Mouse (Mus musculus) embryonic facial prominence, embryonic 12.5 days (tissue): ENCODE measurements around the gene Lmo7. TPM values are rescaled to one million over a fixed set of nuclear protein-coding genes. Genes with fewer than 3 reads are reported as not detected.

Experiments used
- ATAC-seq: fragments of 200-750 bp; cut with Nextera tagmentation; 2 replicates; pipeline ENCODE4 v1.8.0; 2017; ENCODE audit not compliant: insufficient number of reproducible peaks, insufficient read depth, low FRiP score, low TSS enrichment
- H3K27ac ChIP-seq: fragments of 300-500 bp; sonication (generic); 2 replicates; pipeline ENCODE4 v1.5.1; 2016; ENCODE audit warnings: mild to moderate bottlenecking
- H3K27me3 ChIP-seq: fragments of 300-500 bp; sonication (generic); 2 replicates; pipeline ENCODE4 v1.6.1; 2016; ENCODE audit warnings: mild to moderate bottlenecking, moderate library complexity
- H3K36me3 ChIP-seq: fragments of 300-500 bp; sonication (generic); 2 replicates; pipeline ENCODE4 v1.6.1; 2016; ENCODE audit warnings: mild to moderate bottlenecking
- H3K4me1 ChIP-seq: fragments of 300-500 bp; sonication (generic); 2 replicates; pipeline ENCODE4 v1.6.1; 2016
- H3K4me2 ChIP-seq: fragments of 300-500 bp; sonication (generic); replicated peaks from 2 replicates; pipeline ENCODE4 v1.6.1; 2016; ENCODE audit warnings: mild to moderate bottlenecking, moderate library complexity
- H3K4me3 ChIP-seq: fragments of 300-500 bp; sonication (generic); 2 replicates; pipeline ENCODE4 v1.5.1; 2016; ENCODE audit warnings: mild to moderate bottlenecking
- H3K9ac ChIP-seq: fragments of 300-500 bp; sonication (generic); 2 replicates; pipeline ENCODE4 v1.6.1; 2016; ENCODE audit warnings: mild to moderate bottlenecking, moderate library complexity
- H3K9me3 ChIP-seq: fragments of 300-500 bp; sonication (generic); 2 replicates; pipeline ENCODE4 v1.6.1; 2016; ENCODE audit warnings: mild to moderate bottlenecking, moderate library complexity
- WGBS: fragments of 180-500 bp; shearing (Covaris S2); methylation state at CpG from one replicate; pipeline ENCODE4 v1.1.7; 2016; 5-methylcytosine and 5-hydroxymethylcytosine counted together
- polyA plus RNA-seq: library from polyadenylated mRNA; unstranded; fragments of >200 nt; fragmentation: Nextera tagmentation; extraction: Ambion mirVana; gene quantifications from 2 replicates; pipeline ENCODE4 v1.2.1, GENCODE M21; 2016

Gene Lmo7
- polyA plus RNA-seq, 1 experiment from 2014 or later = 10.6 TPM

DNA sequence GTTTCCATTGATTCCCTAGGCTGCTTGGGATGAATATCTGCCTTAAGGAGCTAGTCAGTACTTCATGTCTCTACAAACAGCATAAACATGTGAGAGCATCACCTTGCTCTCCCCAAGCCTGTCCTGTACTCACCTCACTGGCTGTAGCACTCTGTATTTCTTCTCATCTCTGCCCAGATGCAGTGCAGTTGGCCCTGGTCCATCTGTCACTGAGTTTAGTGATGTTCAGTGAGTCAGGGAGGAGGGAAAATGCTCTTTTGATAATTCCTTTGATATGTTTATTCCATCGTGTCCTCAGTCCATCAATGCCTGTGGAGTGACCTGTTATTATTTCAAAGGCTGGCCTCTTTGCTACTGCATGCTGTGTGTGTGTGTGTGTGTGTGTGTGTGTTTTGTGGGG lies 235.2 kb downstream of the Lmo7 start:
- Histone ChIP-seq H3K9ac (no peak overlapping the region), H3K36me3 (no peaks in the 10 kb centered on the region), H3K4me2 (no peak overlapping the region), H3K27ac (no peak overlapping the region), H3K4me1 (no peaks in the 10 kb centered on the region), H3K27me3 (no peaks in the 10 kb centered on the region), H3K4me3 (no peak overlapping the region), H3K9me3 (no peaks in the 10 kb centered on the region)
- WGBS = 77% methylated on average over 1 of the region's 1 CpGs
- ATAC-seq = no peak

DNA sequence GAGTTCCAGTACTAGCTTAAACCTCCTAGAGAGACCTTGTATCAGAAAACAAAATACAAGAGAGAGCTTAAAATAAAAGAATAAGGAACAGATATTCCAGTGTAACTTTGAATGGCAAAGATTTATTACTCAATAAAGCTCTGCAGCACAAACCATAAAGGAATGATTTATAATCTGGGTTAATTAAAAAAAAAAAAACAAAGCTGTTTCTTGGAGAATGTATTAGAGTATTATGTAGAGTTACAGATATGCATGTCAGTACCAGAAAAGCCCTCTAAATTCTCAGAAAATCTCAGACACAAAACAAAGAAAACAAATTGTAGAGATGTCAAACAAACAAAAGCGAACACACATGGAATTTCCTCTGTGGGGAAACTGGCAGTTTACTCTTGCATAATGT lies 243.0 kb downstream of the Lmo7 start:
- Histone ChIP-seq H3K9me3 (no peaks in the 10 kb centered on the region), H3K27ac (no peak overlapping the region), H3K27me3 (no peaks in the 10 kb centered on the region), H3K4me1 (no peaks in the 10 kb centered on the region), H3K9ac (no peak overlapping the region), H3K36me3 (no peaks in the 10 kb centered on the region), H3K4me3 (no peak overlapping the region), H3K4me2 (no peak overlapping the region)
- WGBS = 77% methylated on average over 1 of the region's 1 CpGs
- ATAC-seq = no peak

GRCm38 (mm10) chr14:101973171-101973570 lies 243.4 kb downstream of the Lmo7 start:
- Histone ChIP-seq H3K27me3 (no peaks in the 10 kb centered on the region), H3K4me3 (no peak overlapping the region), H3K27ac (no peak overlapping the region), H3K4me2 (no peak overlapping the region), H3K9me3 (no peaks in the 10 kb centered on the region), H3K36me3 (no peaks in the 10 kb centered on the region), H3K4me1 (no peaks in the 10 kb centered on the region), H3K9ac (no peak overlapping the region)
- 27% methylated on average over 6 of the region's 6 CpGs for WGBS
- no peak for ATAC-seq

DNA sequence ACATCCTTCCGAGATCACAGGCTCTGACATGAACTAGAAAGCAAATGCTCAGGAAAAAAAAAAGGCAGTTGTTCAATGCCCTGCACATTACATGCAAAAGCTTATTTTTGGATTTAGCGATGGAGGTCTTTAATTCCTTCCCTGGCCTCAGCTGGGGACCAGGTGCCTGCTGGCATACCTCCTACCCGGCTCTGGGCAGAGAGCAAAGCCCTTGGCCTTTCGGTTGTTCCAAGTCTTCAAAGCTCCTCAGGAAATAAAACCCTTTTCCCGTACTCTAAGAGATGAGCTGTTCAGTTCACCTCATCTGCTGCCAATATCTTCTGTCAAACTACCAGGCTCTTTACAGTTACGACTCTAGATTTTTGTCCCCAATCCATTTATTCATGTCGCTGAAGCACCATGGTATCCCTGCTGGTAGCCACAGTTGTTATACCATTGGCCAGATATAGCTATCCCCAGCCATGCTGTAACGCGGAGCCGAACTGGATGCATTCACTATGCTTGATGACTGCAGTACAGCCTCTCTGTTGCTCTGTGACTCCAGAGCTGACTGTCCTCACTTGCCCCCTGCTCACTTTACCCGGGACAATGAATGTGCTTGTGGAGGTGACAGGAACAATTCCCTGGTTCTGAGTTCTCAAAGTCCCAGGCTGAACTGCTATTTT lies 246.4 kb downstream of the Lmo7 start:
- H3K27me3 ChIP-seq = no peaks in the 10 kb centered on the region
- 86% methylated on average over 11 of the region's 11 CpGs for WGBS

More for the DNA sequence above, 246.4 kb downstream of the Lmo7 start:
- H3K27ac ChIP-seq = no peak overlapping the region
- H3K9ac ChIP-seq = no peak overlapping the region
- H3K4me2 ChIP-seq = no peak overlapping the region
- no peak overlapping the region for H3K4me3 ChIP-seq
- no peaks in the 10 kb centered on the region for H3K9me3 ChIP-seq
- no peak for ATAC-seq
- H3K36me3 ChIP-seq = no peaks in the 10 kb centered on the region
- H3K4me1 ChIP-seq = no peaks in the 10 kb centered on the region

Other genes starting within 250 kb of the Lmo7 start
- 9.4 and 11.1 TPM in 2 replicates for gene Tbc1d4, start 120.8 kb upstream of the Lmo7 start, polyA plus RNA-seq
- 87.2 and 101 TPM in 2 replicates for gene Commd6, start 89.3 kb upstream of the Lmo7 start, polyA plus RNA-seq
- gene Uchl3, start 76.0 kb upstream of the Lmo7 start, polyA plus RNA-seq = 127 and 131 TPM in 2 replicates
- 2.0 and 2.3 TPM in 2 replicates for gene Gm9922, start 143 bp upstream of the Lmo7 start, polyA plus RNA-seq